Mouse (Mus musculus): Measurements from ENCODE around the gene Sertad3.

Sertad3 gene

DNA sequence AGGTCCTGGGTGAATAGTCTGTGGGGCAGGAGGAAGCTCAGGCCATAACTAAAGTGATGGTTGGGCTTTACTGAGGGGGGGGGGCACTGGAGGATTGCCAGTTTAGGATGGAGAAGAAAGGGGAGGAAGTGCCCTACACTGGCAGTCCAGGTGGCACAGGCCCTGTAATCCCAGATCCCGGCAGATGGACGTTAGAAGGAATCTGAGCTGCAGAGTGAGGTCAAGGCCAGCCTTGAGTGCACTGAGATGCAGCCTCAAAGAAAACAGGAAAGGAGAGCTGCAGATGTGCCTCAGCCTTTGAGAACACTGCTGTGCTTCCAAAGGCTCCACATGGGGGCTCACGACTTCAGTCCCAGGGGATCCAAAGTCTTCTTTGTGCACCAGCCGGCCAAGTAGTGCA is 5.9 kb upstream of the Sertad3 start:
- peak; percentile 29 for DNase-seq (ENCODE audit: low read depth, low spot score)

GRCm38 (mm10) chr7:27471390-27472120 is 2.0 kb upstream of the Sertad3 start:
- DNase-seq (ENCODE audit: low read depth, low spot score): no peak

- DNase-seq (ENCODE audit: low read depth, low spot score): no peak
These were observed 972 bp upstream of the Sertad3 start for GRCm38 (mm10) chr7:27472596-27472995.

DNA sequence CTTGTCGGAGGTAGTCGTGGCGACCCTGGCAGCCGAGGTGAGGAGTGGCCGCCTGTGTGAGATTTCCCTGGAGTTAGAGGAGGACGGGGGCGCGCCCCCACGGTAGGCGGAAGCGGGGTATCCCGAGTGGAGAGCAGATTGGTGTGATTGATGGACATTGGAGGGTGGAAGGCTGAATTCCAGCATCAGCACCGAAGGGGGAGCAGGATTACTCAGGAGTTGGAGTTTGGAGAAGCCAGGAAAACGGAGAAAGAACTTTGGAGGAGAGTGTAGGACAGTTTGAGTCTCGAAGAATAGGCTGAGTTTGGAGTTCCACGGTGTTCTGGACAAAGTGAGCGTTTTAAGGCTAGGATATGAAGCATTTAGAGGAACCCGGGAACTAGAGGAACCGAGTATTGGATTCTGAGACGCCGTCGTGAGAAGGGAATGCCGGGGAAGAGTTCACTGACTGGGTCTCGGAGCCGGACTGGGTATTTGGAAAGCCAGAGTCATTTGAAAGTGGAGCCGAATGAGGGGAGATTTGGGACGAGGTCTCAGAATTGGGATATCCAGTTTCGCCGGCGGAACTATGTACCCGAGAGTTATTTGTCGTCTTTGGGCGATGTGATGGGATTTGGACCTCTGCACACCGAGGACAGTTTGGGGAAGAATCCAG is 394 bp downstream of the Sertad3 start:
- no peak for DNase-seq (ENCODE audit: low read depth, low spot score)

GRCm38 (mm10) chr7:27474490-27474954 is 954 bp downstream of the Sertad3 start:
- DNase-seq (ENCODE audit: low read depth, low spot score): peak; percentile 100

DNA sequence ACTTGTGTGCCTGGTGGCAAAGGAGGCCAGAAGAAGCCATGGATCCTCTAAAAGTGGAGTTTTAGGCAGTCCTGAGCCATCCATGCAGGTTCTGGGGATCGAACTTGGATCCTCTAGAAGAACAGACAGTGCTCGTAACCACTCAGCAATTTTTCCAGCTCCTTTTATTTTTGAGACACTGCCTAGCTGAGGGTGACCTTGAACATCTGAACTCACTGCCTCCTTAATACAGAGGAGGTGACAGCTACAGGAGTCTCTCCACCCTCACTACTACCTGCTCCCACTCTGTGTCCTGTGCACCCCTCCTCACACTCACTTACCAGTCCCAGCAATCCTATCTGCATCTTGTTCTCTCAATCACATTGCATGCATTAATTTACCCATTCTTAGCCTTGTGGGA is 2.0 kb downstream of the Sertad3 start:
- no peak for DNase-seq (ENCODE audit: low read depth, low spot score)

- no peak for DNase-seq (ENCODE audit: low read depth, low spot score)
These were observed 2.6 kb downstream of the Sertad3 start for GRCm38 (mm10) chr7:27476098-27476635.

DNA sequence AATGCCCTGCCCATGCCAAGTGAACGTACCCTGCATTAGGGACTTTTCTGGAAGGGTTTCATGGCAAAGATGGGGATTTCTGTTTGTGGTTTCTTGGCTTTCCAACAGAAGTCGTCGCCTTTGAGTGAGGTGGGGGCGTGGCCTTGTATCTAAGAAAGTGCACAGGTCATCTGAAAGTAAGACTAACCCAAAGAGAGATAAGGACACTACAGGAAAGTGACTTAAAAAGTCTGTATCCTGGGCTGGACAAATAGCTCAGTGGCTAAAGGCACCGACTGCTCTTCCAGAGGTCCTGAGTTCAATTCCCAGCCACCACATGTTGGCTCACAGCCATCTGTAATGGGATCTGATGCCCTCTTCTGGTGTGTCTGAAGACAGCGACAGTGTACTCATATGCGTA is 5.0 kb downstream of the Sertad3 start:
- DNase-seq (ENCODE audit: low read depth, low spot score): no peak

- DNase-seq (ENCODE audit: low read depth, low spot score): no peak
These were observed 6.2 kb downstream of the Sertad3 start for GRCm38 (mm10) chr7:27479750-27480149.

GRCm38 (mm10) chr7:27480506-27480905 is 6.9 kb downstream of the Sertad3 start:
- DNase-seq (ENCODE audit: low read depth, low spot score): no peak

DNA sequence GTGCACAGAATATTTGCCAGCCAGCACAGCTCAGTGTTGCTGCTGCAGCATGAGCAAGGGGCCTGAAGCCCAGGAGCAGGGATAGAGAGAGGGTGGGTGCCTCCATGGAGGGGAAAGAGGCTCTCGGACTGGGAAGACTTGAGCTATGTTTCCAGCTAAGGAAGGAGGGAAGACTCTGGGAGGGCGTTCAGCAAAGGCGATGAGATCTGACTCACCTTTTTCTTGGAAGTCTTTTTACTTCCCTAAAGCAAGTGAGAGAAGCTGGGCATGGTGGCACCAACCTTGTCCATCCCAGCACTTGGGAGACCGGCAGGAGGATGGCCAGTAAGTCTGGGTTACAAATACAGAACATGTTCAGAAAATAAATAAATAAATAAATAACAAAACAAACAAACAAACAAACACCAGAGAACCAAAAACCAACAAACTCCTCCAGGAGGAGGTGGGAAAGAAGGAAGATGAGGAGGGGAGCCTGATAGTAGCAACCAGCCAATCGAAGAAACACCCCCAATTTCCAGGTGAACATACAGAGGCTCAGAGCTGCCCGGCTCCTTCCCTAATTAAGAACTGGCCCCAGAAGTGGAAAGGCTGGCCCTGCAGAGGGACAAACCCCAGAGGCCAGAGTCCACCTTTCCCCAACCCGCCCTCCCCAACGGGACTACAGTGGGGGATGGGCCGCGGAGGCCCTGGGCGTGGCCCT is 7.5 kb downstream of the Sertad3 start:
- peak; percentile 42 for DNase-seq (ENCODE audit: low read depth, low spot score)

DNA sequence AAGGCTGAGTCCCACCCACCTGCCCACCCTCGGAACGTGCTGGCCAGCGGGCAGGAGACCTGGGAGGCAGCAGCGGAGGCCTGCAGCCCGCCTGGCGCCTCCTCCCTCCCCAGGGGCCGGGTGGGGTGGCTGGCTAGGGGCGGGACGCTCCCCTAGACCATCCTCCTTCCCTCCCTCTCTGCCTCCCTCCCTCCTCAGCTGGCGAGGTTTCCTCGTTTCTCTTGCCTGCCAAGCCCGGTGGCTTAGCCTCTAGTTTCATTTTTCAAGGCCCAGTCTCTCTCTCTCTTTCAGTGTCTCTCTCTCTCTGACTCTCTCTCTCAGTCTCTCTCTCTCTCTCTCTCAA is 8.0 kb downstream of the Sertad3 start:
- peak; percentile 91 for DNase-seq (ENCODE audit: low read depth, low spot score)

- no peak for DNase-seq (ENCODE audit: low read depth, low spot score)
These were observed 10.3 kb downstream of the Sertad3 start for GRCm38 (mm10) chr7:27483860-27484259.

DNA sequence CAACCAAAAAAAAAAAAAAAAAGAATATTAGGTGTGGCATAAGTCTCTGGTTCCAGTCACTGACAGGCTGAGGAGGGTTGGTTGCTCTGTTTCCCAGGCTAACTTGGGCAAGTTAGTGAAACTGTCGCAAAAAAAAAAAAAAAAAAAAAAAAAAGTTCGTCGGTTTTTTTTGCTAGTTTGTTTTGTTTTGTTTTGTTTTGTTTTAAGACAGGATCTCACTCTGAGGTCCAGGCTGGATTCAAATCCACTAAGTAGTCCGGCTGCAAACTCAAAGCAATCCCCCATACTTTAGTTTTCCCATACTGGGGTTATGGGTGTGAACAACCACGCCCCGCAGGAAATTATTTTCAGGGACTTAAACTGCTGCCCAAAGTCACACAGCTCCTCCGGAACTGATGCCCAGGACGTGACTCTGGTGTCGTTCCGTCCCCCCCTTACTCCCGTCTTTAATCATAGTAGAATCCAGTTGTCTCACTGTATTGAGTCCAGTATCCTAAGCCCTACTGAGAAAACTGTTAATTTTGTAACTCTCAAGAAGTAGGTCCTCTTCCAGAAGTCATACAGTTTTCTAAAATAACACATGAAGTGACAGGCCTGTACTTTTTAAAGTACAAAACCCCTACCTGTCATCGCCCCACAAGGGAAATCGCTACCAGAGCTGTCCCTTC is 12.7 kb downstream of the Sertad3 start:
- DNase-seq (ENCODE audit: low read depth, low spot score): no peak

- DNase-seq (ENCODE audit: low read depth, low spot score): peak; percentile 100
These were observed 13.5 kb downstream of the Sertad3 start, which contains the start of gene Sertad1 for GRCm38 (mm10) chr7:27486770-27487697. Gene Sertad1 (plus strand): TSS chr7:27486910.

GRCm38 (mm10) chr7:27487740-27488268 is 14.2 kb downstream of the Sertad3 start:
- peak; percentile 77 for DNase-seq (ENCODE audit: low read depth, low spot score)

GRCm38 (mm10) chr7:27489270-27489869 is 15.8 kb downstream of the Sertad3 start:
- DNase-seq (ENCODE audit: low read depth, low spot score): no peak

GRCm38 (mm10) chr7:27490227-27490542 is 16.6 kb downstream of the Sertad3 start:
- no peak for DNase-seq (ENCODE audit: low read depth, low spot score)

- DNase-seq (ENCODE audit: low read depth, low spot score): peak; percentile 93
These were observed 17.2 kb downstream of the Sertad3 start for GRCm38 (mm10) chr7:27490543-27491329.
